8 mouse cellular contexts compared by ENCODE assay signal in the genomic region with DNA sequence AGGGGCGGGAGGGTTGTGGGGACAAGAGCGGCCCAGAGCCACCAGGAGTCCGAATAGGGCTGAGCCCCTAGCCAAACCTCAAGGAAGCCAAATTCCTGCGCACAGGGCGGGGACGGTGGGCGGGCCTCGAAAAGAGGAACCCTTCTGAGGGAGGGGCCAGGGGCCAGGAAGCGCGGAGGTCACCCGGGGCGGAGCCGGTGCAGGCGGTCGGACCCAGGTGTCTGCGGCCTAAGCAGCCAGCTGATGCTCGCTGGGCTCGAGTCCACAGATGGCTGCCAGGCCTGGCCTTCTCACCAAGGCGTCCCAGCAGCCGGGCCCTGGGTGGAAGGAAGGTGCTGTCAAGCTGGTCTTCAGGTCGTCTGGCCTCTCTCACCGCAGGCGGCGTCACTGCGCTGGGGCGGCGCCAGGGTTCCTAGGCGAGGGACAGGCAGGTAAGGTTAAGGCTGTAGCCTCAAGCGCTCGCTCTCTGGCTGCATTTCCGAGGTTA. TPM values are rescaled to one million over a fixed set of nuclear protein-coding genes. Genes with fewer than 3 reads are reported as not detected.
A peak's percentile ranks its signal among the peaks of the same experiment; 100 is the strongest.
DNase-seq lines count a peak whose midpoint lies in the region; ATAC-seq and TF ChIP-seq lines count a peak whose summit lies in the region.

No protein-coding gene starts in this region.

- TF ChIP-seq CTCF in lung, adult 2 months (IDR thresholded peaks at IDR 0.05; ENCODE audit: insufficient read depth, low read length): no peak

- ATAC-seq in common myeloid progenitor, adult 5-6 weeks (replicated peaks; ENCODE audit: low read depth, poor library complexity, severe bottlenecking): peak; percentile 89
- ATAC-seq in hindbrain, embryonic 16.5 days: no peak
- ATAC-seq in midbrain, embryonic 15.5 days (replicated peaks): no peak

- H3K9ac ChIP-seq in hindbrain, embryonic 16.5 days (ENCODE audit: low read depth, low read length): peak overlapping the region; percentile 35; the same call in 1 of the 2 replicates
- H3K9ac ChIP-seq in midbrain, embryonic 15.5 days: no peak overlapping the region

- H3K4me3 ChIP-seq in hindbrain, embryonic 16.5 days (ENCODE audit: low read length): no peak overlapping the region
- H3K4me3 ChIP-seq in lung, adult 2 months (replicated peaks; ENCODE audit: extremely low read depth, low read depth, low read length): peak overlapping the region; percentile 61
- H3K4me3 ChIP-seq in midbrain, embryonic 15.5 days: no peak overlapping the region

- 14% methylated on average over 31 of the region's 31 CpGs for WGBS in hindbrain, embryonic 16.5 days
- 21% methylated on average over 31 of the region's 31 CpGs for WGBS in lung, adult 2 months
- 14% methylated on average over 31 of the region's 31 CpGs for WGBS in midbrain, embryonic 15.5 days

- no peak overlapping the region for H3K4me2 ChIP-seq in hindbrain, embryonic 16.5 days (ENCODE audit: low read length)
- H3K4me2 ChIP-seq in midbrain, embryonic 15.5 days: no peak overlapping the region

- DNase-seq in urinary bladder, postnatal 14 days (ENCODE audit: low spot score): peak; percentile 56
- no peak for DNase-seq in urinary bladder, adult 2 months (ENCODE audit: low spot score)
- DNase-seq in lung, adult 2 months: peak; percentile 67
- peak; percentile 70 to 79 for DNase-seq in spleen, postnatal 14 days (ENCODE audit: low spot score in 2 of 2)
- no peak for DNase-seq in ovary, postnatal 14 days (ENCODE audit: low spot score)

- no peak for TF ChIP-seq POLR2A in lung, adult 2 months (IDR thresholded peaks at IDR 0.05; ENCODE audit: borderline replicate concordance, extremely low read depth, low read depth, low read length)

- peaks cover 4% of the 10 kb centered on the region for H3K9me3 ChIP-seq in hindbrain, embryonic 16.5 days (ENCODE audit: control insufficient read depth, low read length)
- H3K9me3 ChIP-seq in midbrain, embryonic 15.5 days: no peaks in the 10 kb centered on the region

- H3K36me3 ChIP-seq in hindbrain, embryonic 16.5 days (ENCODE audit: control insufficient read depth, insufficient read depth, low read length): no peaks in the 10 kb centered on the region
- H3K36me3 ChIP-seq in midbrain, embryonic 15.5 days (replicated peaks): no peaks in the 10 kb centered on the region

- no peak overlapping the region for H3K27ac ChIP-seq in hindbrain, embryonic 16.5 days (ENCODE audit: low read depth, low read length)
- H3K27ac ChIP-seq in midbrain, embryonic 15.5 days: no peak overlapping the region

- 0 out of 2 replicates have a peak, but pooled peaks cover 2% of the 10 kb centered on the region for H3K27me3 ChIP-seq in hindbrain, embryonic 16.5 days (replicated peaks; ENCODE audit: control insufficient read depth, insufficient read depth, low read length)
- H3K27me3 ChIP-seq in midbrain, embryonic 15.5 days (replicated peaks): no peaks in the 10 kb centered on the region

- H3K4me1 ChIP-seq in hindbrain, embryonic 16.5 days (ENCODE audit: control insufficient read depth, insufficient read depth, low read depth, low read length): no peaks in the 10 kb centered on the region
- H3K4me1 ChIP-seq in lung, adult 2 months (ENCODE audit: control insufficient read depth, insufficient read depth, low read length): no peaks in the 10 kb centered on the region
- no peaks in the 10 kb centered on the region for H3K4me1 ChIP-seq in midbrain, embryonic 15.5 days

RNA-seq across cellular contexts. Expression of a gene that starts 22.7 kb away (rescaled TPM):
- 0.06 and 0.09 TPM in 2 replicates for polyA plus RNA-seq in urinary bladder, adult 2 months (2012; rRNA removed)
- not detected in 2 replicates for total RNA-seq in common myeloid progenitor, adult 5-6 weeks (2017)
- polyA plus RNA-seq in hindbrain, embryonic 16.5 days (2015; fragmentation: Nextera tagmentation; extraction: Ambion mirVana): 2.3 and 2.9 TPM in 2 replicates
- 0.03 and 0.37 TPM in 2 replicates for polyA plus RNA-seq in lung, adult 2 months (2012; rRNA removed)
- 2.0 and 2.1 TPM in 2 replicates for polyA plus RNA-seq in midbrain, embryonic 15.5 days (2015; fragmentation: Nextera tagmentation; extraction: Ambion mirVana)

Comparison
In these comparisons a context has a peak if more than half of its experiments do, and no peak if none do; other contexts are left out.
1. DNase-seq: peak in urinary bladder, postnatal 14 days (single experiment), lung, adult 2 months (single experiment) and spleen, postnatal 14 days (2 of 2); none in urinary bladder, adult 2 months (single experiment) and ovary, postnatal 14 days (single experiment).